Mouse (Mus musculus): ENCODE measurements around the gene Snhg11.

DNA sequence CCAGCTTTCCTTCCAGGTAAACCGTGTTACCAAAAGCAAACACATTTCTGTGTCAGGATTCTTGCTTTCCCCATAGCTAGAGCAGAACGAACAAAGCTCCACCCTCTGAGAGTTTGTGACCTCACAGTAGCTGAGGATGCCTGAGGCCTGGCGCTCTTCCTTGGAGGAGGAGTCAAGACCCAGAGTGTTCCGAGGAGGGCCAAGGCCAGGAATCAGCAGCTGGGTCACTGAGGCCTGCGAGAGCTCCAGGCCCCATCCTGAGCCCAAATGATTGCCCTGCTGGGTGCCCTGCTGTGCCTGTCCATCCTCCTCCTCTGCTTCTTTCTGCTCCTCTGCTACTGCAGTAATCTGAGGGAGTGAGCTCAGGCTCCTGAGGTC, 5.3 kb upstream of the Snhg11 start:
- TF ChIP-seq CTCF (IDR thresholded peaks at IDR 0.05) (no peak), EP300 (IDR thresholded peaks at IDR 0.05) (no peak)

Measured in lung, postnatal 0 days (tissue).